Mouse (Mus musculus) spleen, postnatal 4 days (tissue): Measurements from ENCODE around the gene Shprh.
"Not testable (repeated sequence)": the region's sequence is repeated elsewhere in the genome, so short reads cannot be mapped to it uniquely, and the experiment has no call there.

Source experiments
- DNase-seq, 2 experiments: peaks; one replicate each; pipeline ENCODE4 v3.0.0; 2022; ENCODE audit warnings: low spot score in 2 of 2

Gene Shprh

DNA sequence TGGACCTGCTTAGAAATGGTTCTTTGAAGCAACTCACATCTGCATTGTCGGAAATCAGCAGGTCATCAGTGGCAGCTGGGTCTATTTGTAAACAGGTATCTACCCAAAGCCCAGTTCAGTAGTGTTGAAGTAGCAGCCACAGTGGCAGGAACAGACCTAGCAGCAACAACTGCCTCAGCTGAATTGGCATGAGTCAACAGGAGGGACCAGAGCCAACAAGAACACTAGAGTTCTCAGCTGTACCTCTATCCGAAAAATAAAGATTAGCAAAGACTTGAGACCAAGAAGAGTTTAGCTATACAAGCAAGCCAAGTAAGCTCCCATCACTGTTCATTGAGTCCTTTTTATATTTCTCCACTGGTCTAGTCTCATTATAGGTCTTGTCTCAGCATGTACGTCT lies 99.0 kb downstream of the Shprh start:
- no peak for DNase-seq

DNA sequence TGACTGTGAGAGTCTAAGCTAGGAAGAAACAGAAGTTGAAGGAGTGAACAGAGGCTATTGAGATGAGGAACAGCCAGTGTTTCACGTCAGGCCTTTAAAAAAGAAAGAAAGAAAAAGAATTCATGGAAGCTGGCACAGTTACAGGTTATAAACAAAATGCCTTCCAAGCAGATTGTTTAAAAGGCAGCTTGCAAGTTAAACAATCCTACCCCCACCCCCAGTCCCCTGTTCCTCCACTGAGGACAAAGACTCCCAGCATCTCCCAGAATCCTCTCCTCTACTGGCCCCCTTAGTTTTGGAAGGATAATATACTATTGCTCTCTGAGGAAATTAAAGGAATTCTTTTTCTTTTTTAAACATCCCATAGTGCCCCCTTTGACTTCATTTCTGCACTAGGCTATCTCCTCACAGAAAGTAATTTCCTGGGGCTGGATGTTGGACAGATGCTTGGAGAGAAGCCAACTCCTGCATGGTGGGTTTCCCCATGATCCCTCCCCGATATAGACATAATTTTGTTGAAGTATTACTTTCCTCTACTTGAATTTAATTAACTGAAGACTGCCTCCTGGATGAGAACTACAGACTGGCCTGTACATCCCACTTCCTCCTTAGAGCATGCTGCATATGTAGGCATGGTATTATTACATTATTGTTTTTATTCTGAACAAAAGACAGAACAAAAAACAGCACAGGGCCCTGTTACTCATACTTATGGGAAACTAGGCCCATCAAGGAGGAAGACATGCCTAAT lies 101.2 kb downstream of the Shprh start:
- no peak for DNase-seq

DNA sequence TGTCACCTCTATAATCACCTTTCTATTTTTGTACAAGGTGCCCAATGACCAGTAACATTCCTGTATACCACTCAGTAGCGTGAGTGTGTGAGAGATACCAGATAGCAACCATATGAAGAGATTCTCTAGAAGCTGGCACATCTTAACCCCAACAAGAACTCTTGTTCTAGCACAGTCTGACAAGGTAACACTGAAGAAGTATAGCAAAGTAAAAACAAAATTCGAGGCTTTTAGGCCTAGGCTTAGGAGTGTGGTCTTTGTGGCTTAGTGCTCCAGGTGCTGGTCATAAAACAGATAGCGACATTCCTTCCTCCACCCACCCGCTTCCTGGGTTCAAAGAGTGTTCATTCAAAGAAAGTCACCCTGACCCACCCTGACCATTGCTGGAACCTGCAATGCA lies 104.4 kb downstream of the Shprh start:
- DNase-seq, result not testable (repeated sequence)

DNA sequence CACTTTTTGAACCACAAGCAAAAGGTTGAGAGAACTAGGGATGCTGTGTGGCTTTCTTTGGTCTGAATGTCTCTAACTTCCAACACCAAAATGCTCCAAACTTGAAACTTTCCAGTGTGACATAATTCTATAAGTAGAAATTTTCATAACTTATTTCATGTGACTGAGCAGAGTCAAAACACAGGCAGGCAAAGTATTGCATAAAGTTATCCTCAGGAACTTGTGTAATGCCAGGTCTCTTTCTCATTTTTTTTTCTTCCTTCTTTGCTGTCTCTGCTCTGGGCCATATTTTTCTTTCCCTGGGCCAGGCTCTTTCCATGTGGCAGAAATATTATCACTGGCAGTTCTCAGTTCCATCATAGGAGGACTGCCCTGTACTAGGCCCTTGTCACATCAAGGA lies 110.9 kb downstream of the Shprh start:
- DNase-seq, result no peak

DNA sequence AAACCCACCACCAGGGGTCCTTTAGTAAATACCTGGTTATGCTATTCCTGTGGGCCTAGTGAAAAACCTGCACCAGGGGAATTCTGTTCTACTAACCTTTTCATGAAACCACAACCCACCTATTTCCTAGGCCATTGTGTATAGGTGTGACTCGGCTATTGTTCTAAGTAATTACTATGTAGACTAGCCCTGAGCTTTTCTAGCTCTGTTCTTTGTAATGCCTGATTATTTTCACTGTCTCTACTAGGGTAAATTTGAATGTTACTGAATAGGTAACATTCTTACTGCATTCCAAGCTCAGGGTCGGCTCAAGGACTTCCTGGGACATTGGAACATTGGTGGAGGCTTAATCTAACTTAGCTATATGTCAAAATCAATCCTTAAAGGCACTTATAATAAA lies 113.1 kb downstream of the Shprh start:
- DNase-seq, result not testable (repeated sequence)

DNA sequence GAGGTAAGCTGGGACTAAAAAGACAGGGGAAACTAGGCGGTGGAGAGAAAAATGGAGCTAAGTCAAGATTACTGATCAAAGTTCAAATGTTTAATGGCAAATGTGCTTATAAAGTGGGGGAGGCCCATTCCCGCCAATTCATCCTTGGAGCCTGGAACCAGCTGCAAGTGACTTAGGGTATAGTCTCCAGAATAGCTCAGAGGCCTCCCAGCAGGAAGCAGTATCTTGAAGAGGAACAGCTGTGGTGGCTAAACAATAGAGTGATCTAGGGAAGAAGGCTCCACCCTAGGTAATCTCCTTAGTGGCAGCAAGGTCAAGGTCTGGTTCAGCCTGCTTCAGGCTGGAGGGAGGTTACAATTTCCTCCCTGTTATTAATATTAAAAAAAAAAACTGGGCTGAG lies 114.6 kb downstream of the Shprh start:
- DNase-seq, result not testable (repeated sequence)
